9 mouse cellular contexts compared by ENCODE assay signal in genomic region chr7:18925162-18925938, GRCm38 (mm10). TPM values are rescaled to one million over a fixed set of nuclear protein-coding genes. Genes with fewer than 3 reads are reported as not detected.
DNase-seq lines count a peak whose midpoint lies in the region; ATAC-seq and TF ChIP-seq lines count a peak whose summit lies in the region.
"Had no signal": no experiment of that assay in that cellular context is flagged by ENCODE, and none has a peak within 500 bp of the region (broad histone marks: within the 10 kb centered on the region; RNA-seq: fewer than 3 reads in every experiment).

Gene Nova2, plus strand, starts transcription at chr7:18925888.

- peaks cover 26% of the 10 kb centered on the region for H3K27me3 ChIP-seq in hindbrain, embryonic 10.5 days (ENCODE audit: insufficient read depth, poor library complexity, severe bottlenecking)
- peaks cover 34% of the 10 kb centered on the region for H3K27me3 ChIP-seq in lung, embryonic 14.5 days (ENCODE audit: insufficient read depth, low read length)

- peaks cover 74% of the 10 kb centered on the region for H3K4me1 ChIP-seq in hindbrain, embryonic 10.5 days (replicated peaks)
- H3K4me1 ChIP-seq in lung, embryonic 14.5 days (ENCODE audit: insufficient read depth): no peaks in the 10 kb centered on the region

- H3K9ac ChIP-seq in lung, embryonic 14.5 days: peak within 1 kb of the TSS; percentile 65

- TF ChIP-seq CTCF in lung, embryonic 14.5 days (IDR thresholded peaks at IDR 0.05; ENCODE audit: low read depth): no peak

- peak within 1 kb of the TSS; percentile 94 for H3K4me3 ChIP-seq in hindbrain, embryonic 10.5 days
- peak within 1 kb of the TSS; percentile 44 for H3K4me3 ChIP-seq in lung, embryonic 14.5 days (ENCODE audit: low read depth, low read length)

- no peaks in the 10 kb centered on the region for H3K36me3 ChIP-seq in hindbrain, embryonic 10.5 days
- no peaks in the 10 kb centered on the region for H3K36me3 ChIP-seq in lung, embryonic 14.5 days (ENCODE audit: insufficient read depth)

- peak within 1 kb of the TSS; percentile 82 for H3K4me2 ChIP-seq in lung, embryonic 14.5 days

- peak; percentile 88 for DNase-seq in Muller cell, postnatal 12 days (ENCODE audit: inconsistent ontology term)
- peak; percentile 99 for DNase-seq in cerebellum, adult 9-10 months
- peak; percentile 95 to 98 for DNase-seq in frontal cortex, adult 2 months (ENCODE audit: extremely low spot score in 1 of 2, low spot score in 1 of 2)
- peak; percentile 97 for DNase-seq in hindbrain, embryonic 10.5 days (ENCODE audit: low spot score)
- DNase-seq in layer of hippocampus, adult 9-10 months (ENCODE audit: low spot score): peak; percentile 84
- DNase-seq in lung, embryonic 14.5 days: peak; percentile 91
- peak; percentile 89 for DNase-seq in testis, postnatal 10 days (ENCODE audit: low spot score)

- H3K9me3 ChIP-seq in hindbrain, embryonic 10.5 days: no peaks in the 10 kb centered on the region
- no peaks in the 10 kb centered on the region for H3K9me3 ChIP-seq in lung, embryonic 14.5 days (ENCODE audit: low read depth, low read length)

- peak within 1 kb of the TSS; percentile 98 for H3K27ac ChIP-seq in hindbrain, embryonic 10.5 days
- peak within 1 kb of the TSS; percentile 52; the same call in 1 of the 2 replicates for H3K27ac ChIP-seq in lung, embryonic 14.5 days (ENCODE audit: low read depth)
- H3K27ac ChIP-seq: macrophage had no signal

- WGBS in hindbrain, embryonic 10.5 days: under 1% methylated on average over 29 of the region's 45 CpGs
- WGBS in lung, embryonic 14.5 days: under 1% methylated on average over 32 of the region's 45 CpGs

- ATAC-seq in lung, embryonic 14.5 days (ENCODE audit: insufficient read depth): peak; percentile 78
- ATAC-seq in neutrophil, adult 5-6 weeks (ENCODE audit: extremely low read depth, insufficient number of reproducible peaks, low FRiP score, poor library complexity, severe bottlenecking): peak; percentile 27; the same call in 1 of the 2 replicates

RNA-seq across cellular contexts. Expression of gene Nova2, which starts in this region (rescaled TPM):
- polyA plus RNA-seq in frontal cortex, adult 2 months (2012; rRNA removed): 25.0 and 27.0 TPM in 2 replicates
- 3.5 and 7.3 TPM in 2 replicates for polyA plus RNA-seq in hindbrain, embryonic 10.5 days (2016; fragmentation: Nextera tagmentation; extraction: Ambion mirVana)
- polyA plus RNA-seq in lung, embryonic 14.5 days (2014; fragmentation: Nextera tagmentation; extraction: Ambion mirVana): 1.2 TPM in 2 replicates
- total RNA-seq in neutrophil, adult 5-6 weeks (2017): not detected in 2 replicates

Comparison
In these comparisons a context has a peak if more than half of its experiments do, and no peak if none do; other contexts are left out.
1. Peak in every context shown above with its lines: DNase-seq, ATAC-seq, H3K4me3 ChIP-seq and H3K27ac ChIP-seq.
2. Peak in ATAC-seq in neutrophil, adult 5-6 weeks; RNA of the gene not detected or under 1 TPM.